Mouse (Mus musculus): ENCODE data around the gene Twist2.
A peak's percentile ranks its signal among the peaks of the same experiment; 100 is the strongest.

Twist2 gene

DNA sequence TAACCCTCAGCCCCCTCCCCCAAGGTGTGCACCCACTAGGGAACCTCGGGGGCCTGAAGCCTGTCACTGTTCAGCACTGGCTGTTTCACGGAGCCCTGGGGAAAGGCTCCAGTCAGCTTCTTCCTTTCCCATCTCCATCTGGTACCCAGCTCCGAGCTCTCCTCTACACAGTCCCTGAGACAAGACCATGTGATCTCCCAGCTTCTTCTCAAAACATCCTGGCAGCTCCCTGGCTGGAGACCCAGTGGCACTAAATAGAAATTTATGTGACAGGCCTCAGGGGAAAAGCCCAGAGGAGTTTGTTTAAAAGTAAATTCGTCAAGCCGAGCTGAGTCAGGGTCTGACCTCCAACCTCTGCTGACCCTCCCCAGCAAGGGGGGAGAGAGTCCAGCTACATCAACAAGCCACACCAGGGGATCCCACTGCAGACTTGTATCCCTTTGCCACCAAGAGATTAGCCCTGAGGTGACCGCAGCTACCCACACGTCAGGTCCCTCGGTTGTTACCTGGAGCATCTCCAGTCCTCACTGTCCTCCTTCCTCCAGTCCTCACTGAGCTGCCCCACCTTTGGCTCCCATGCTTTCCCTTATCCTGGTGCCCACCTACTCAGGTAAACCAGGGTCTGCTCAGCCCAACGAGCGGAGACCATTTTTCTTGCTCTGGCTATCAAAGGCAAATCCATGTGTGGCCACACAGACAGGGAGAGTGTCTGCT lies 72.5 kb downstream of the Twist2 start:
- DNase-seq (ENCODE audit: low read depth in 2 of 2, low spot score in 2 of 2): no peak

- no peak for DNase-seq (ENCODE audit: low read depth in 2 of 2, low spot score in 2 of 2)
Measured at GRCm38 (mm10) chr1:91874633-91875032, 73.4 kb downstream of the Twist2 start.

DNA sequence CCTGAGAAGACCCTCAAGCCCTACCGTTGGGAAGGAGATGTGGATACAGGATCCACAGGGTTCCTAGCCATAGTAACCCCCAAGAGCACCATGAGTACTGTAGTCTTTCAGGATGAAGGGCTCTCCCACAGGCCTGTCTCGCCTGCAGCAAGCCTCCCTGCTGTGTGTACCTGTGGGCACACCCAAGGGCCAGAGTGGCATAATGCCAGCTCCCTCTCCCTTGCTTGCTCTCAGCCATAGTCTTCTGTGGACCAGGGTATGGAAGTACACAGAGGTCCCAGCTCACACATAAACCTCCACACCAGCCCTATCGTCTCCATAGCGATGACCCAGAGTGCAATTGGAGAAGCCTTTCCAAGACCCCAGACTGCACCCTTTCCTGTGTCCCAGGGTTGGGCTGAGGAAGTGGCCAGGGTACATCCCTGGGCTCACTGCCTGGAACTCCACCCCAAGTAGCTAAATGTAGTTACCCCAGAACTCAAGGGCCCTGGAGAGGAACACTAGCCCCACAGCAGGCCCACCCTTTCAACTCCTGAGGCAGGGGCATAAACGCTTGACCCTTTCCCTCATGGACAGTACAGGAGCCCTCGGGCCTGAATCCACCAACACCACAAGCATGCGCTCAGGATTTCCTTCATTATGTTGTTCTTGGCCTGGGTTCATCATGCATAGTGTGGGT lies 73.9 kb downstream of the Twist2 start:
- no peak for DNase-seq (ENCODE audit: low read depth in 2 of 2, low spot score in 2 of 2)

DNA sequence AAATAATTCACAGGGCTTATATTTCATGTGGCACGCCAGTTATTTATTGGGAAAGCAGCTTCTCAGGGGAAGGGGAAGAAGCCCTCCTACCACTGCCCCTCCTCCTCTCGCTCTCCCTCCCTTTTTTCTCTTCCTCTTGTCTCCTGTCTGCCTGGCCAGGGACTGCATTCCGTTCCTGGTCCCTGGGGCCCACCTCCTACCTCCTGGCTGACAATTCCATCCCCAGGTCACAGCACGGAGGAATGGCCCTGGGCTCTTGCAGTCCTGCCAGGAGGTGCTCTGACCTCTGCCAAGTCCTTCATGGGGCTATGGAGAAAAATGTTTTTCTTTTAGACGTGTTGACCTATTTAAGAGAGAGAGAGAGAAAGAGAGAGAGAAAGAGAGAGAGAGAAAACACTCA lies 77.4 kb downstream of the Twist2 start:
- no peak for DNase-seq (ENCODE audit: low read depth in 2 of 2, low spot score in 2 of 2)

DNA sequence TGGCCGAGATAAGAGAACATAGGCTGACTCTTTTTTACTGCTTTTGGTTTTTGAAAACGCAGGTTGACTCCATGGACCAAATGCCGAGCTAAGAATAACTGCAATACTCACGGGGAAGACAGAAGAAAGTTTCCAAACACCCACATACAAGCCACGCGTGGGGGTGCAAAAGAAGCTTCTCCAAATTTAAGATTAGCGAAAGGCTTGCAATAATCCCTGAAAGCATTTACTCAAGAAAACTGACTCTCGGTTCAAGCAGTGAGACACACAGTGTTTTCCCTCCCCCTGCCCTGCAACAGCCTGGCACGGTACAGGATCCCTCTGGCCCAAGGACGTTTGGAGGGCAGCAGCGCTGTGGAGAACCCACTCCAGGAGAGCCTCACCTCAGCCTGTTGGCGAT lies 78.9 kb downstream of the Twist2 start:
- DNase-seq (ENCODE audit: low read depth in 2 of 2, low spot score in 2 of 2): no peak

- no peak for DNase-seq (ENCODE audit: low read depth in 2 of 2, low spot score in 2 of 2)
Measured at GRCm38 (mm10) chr1:91880899-91881298, 79.6 kb downstream of the Twist2 start.

- no peak for DNase-seq (ENCODE audit: low read depth in 2 of 2, low spot score in 2 of 2)
Measured at GRCm38 (mm10) chr1:91883115-91883514, 81.9 kb downstream of the Twist2 start.

DNA sequence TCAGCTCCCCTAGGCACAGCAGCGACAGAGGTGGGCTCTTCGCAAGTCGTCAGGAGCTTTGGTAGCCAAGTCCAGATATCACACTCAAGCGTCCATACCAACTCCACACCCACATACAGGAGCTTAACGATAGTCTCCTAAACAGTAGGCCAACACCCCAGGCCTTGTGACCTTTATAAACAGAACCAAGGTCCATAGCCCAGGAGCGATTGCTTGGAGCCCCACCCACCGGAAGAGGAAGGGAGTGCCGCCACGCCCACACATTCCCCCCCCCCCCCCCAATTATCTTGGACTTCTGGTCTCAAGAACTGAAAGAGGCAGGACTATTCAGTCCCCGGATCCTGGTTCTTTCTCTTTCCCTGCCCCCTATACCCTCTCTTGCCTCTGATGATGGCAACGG lies 92.3 kb downstream of the Twist2 start:
- DNase-seq (ENCODE audit: low read depth in 2 of 2, low spot score in 2 of 2): no peak

DNA sequence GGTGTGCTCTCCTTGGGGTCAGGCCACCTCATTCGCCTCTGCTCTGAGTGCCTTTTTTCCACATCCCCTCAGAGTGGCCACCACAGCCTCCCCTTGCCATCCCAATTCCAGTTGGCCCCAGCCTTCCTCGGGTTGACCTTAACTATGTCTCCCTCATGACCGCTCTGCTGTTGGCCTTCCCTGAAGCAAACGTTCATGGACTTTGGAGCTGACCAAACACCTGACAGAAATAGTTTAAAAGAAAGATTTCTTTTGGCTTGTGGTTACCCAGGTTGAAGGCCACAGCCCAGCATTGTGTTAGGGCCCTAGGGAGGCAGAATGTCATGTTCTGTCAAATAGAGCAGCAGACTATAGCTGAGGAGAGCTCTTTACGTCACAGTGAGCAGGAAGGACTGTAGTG lies 93.0 kb downstream of the Twist2 start:
- DNase-seq (ENCODE audit: low read depth in 2 of 2, low spot score in 2 of 2): no peak

GRCm38 (mm10) chr1:91897078-91897477 lies 95.8 kb downstream of the Twist2 start:
- DNase-seq (ENCODE audit: low read depth in 2 of 2, low spot score in 2 of 2): peak in 1 of 2 experiments; percentile 12
